Mouse (Mus musculus) urinary bladder, postnatal 14 days (tissue): ENCODE results near the gene Olfr281.
"Not testable (repeated sequence)": the region's sequence is repeated elsewhere in the genome, so short reads cannot be mapped to it uniquely, and the experiment has no call there.

Experiments used
- DNase-seq: peaks from one replicate; pipeline ENCODE4 v3.0.0; 2021; ENCODE audit warnings: low spot score

The Olfr281 gene

DNA sequence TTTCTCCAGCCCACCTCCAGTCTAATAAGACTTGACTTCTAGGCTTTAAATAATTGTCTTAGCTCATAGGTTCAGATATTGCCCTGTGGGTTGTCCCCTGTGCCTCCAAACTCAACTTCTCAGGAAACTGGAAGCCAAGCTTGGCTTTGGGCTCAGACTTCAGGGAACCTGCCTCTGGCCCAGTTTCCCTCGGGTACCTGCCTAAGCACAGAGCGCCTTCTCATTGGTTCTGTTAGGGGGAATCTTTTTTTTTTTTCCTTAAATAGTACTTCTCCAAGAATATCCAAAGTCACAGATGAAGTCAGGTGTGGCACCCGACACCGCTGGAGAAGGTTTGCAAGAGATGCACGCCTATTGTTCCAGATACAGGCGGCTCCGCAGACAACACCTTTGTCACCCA lies at the start of gene Olfr281:
Olfr281 (plus strand) TSS at position 301 of the 400 bp plus-strand sequence.
- no peak for DNase-seq

DNA sequence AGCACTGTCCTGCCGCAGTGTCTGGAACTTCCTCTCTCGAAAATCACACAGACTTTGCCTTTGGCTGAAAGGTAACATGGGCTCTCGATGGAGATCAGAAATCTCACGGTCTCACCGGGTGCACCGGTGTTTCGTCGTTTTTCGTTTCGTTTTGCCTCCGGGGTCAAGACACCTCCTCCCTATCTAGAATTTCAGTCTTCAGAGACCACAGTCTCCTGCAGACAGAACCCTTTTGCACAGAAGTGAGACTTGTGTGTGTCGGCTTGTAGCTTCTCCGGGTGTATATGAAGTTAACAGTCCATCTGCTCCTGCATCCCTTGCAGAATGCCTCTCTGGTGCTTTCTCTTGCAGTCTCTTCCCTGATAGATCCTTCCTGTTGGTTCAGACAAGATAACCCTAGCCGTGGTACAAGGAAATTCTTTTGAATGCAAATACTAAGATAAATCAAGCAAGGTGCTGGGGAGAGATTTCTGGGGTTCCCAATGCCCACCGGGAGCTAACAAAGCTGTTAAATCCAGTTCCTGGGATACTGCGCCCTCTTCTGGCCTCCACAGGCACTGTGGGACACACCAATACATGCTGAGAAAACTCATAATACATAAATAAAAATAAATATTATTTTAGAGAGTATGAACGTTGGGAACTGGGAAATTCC lies 43.9 kb upstream of the Olfr281 start:
- peak; percentile 31 for DNase-seq

DNA sequence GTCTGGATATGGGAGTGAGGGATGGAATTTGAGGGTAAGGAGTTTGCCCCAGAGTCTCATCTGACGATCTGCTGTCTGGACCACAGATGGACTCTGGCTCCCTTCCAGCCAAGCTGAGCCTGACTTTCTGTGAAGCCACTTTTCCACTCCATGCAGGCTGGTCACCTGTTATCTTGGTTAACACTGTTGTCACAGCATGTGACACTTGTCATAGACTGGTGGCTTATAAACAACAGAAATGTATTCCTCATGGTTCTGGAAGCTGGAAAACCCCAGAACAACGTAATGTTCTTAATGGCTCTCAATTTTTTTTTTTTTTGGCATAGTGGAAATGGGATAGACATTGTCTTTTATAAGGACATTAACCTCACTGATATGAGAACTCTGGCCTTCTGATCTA lies 42.8 kb upstream of the Olfr281 start:
- DNase-seq = no peak

DNA sequence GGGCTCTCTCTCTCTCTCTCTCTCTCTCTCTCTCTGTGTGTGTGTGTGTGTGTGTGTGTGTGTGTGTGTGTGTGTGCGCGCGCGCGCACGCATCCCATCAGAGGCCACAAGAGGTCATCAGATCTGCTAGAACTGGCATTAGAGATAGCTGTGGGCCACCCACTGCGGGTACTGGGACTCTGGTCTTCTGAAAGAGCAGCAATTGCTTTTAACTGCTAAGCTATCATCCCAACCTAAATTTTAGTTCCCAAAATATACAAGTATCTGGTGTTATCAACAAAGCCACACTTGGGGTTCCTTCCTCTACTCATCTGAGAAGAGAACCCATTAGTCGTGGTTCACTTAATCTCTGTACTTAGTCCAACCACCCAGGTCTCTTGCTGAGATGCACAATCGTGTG lies 42.1 kb upstream of the Olfr281 start:
- no peak for DNase-seq

DNA sequence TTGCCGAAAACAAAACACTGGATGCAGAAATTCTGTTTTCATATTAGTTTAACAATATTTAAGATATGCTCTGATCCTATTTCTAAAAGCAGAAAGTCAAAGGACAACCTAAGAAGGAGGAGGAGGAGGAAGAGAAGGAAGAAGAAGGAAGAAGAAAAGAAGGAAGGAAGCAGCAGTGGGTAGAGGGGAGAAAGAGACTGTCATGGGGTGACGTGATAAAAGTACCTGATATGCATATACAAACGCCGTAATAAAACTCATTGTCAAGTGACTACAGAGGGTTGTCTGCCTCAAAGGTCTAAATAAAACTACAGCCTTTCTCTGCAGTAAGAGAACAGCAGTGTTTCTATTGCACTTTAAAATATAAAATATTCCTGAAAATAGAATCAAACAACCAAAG lies 36.4 kb upstream of the Olfr281 start:
- DNase-seq = no peak

DNA sequence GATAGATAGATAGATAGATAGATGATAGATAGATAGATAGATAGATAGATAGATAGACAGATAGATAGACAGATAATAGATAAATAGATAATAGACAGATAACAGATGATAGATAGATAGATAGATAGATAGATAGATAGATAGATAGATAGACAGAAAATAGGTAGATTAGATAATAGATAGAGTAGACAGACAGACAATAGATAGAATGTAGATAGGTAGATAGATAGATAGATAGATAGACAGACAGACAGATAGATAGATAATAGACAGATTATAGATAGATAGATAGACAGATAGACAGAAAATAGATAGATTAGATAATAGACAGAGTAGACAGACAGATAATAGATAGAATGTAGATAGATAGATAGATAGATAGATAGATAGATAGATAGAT lies 35.6 kb upstream of the Olfr281 start:
- not testable (repeated sequence) for DNase-seq

DNA sequence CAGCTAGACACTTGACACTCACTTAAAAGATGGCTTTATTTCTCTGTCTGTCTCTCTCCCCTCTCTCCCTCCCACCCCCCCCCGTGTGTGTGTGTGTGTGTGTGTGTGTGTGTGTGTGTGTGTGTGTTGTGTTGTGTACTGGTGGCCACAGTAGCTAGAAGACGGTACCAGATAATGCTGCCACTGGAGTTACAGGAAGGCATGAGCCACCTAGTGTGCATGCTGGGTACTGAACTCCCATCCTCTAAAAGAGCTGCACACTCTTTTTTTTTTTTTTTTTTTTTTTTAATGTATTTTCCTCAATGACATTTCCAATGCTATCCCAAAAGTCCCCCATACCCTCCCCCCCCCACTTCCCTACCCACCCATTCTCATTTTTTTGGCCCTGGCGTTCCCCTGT lies 35.1 kb upstream of the Olfr281 start:
- not testable (repeated sequence) for DNase-seq

DNA sequence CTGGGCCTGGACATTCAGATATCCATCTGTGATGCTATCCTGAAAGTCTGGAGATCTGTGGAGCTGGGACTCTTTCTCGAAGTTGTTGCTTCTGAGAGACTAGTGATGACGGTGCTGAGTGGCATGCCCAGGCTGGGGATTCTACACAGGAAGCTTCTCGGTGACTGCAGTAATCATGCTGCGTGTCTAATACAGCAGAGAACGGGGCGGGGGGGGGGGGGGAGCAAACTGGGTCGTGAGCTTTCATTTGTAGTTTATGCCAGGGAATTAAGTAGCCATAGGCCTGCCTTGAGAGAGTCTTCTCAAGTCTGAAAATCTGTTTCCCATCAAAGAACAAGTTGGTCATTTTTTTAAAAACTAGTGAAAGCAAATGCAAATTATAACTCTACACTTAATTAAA lies 34.3 kb upstream of the Olfr281 start:
- DNase-seq = no peak

DNA sequence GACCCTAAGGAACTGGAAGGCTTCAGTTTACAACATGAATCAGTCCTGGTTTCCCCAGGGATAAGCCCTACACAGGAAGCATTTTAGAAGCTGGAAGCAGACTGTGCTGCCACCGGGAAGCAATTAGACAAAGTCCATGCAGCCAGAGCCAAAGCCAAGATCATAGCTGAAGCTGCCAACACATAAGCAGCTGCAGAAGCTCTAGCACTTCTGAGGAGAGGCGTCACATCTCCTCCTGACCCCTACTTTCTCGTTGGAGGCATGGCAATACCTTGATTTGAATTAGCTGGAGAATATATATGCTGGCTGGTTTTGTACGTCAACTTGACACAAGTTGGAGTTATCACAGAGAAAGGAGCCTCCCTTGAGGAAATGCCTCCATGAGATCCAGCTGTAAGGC lies 31.5 kb upstream of the Olfr281 start:
- no peak for DNase-seq

DNA sequence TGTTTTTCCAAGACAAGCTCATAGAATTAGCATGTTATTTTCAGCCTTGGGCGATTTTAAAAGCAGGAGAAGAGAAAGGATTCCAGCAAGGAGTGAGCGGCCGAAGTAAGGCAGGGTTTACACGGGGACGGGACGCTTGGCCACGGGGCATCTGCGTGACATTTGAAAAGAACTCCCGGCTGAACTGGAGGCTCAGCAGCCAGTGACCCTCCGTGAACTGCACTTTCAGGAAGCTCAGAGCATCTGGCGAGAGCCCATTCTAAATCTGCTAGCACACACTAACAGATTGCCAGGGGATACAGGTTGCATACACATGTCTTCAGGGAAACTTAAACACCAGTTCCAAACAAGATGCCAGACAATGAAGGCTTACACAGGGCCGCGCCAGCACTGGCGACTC lies 28.1 kb upstream of the Olfr281 start:
- no peak for DNase-seq

DNA sequence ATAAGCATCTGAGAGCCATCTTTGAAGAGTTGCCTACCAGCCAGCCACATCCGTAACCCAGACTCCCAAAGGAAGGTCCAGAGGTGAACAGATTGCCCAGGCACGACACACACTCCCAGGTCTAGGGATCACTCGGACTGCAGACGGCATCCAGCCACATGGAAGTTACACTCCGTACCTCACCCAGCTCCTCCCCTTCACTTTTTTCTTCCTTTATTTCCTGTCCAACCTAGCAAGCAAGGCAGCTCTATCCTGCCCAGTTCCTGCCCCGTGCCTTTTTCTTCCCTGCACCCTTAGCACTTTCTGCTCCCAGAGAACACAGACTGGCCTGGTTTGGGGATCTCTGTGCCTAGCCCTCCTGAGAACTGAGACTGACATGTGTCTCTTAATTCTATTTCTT lies 27.6 kb upstream of the Olfr281 start:
- no peak for DNase-seq

DNA sequence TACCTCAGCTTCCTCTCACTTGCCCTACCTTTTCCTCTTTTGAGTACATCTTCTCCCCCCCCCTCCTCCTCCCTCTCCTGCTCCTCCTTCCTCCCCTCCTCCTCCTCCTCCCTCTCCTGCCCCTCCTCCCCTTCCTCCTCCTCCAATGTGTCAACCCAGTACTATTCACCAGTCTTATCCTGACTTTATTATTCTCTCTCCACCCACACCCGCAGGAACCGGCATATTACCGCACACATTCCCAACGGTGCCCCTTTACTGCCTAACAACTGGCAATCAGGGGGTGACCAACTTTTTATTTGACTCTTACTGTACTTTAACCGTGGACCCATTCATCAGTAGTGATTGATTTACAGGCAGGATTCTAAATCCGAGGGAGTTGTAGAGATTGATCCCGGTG lies 27.2 kb upstream of the Olfr281 start:
- DNase-seq = no peak

DNA sequence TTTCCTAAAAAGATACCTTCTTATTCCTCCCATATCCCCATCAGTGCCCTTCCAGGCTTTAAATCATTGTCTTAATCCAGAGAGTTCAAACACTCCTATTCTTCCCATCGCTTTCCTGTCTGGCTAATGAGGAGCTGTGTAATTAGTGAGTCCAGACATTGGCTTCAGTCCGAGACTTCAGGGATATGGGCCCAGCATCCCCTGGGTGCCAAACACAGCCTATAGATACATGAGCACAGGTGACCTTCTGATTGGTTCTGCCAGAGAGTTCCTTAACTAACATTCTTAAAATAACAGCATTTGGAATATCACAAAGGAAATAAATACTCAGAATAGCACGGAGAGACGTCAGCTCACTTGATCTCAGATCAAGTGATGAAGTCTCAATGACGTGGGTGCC lies 21.5 kb upstream of the Olfr281 start, which contains the start of gene Olfr282:
Olfr282 (plus strand) TSS at position 301 of the 400 bp plus-strand sequence.
- not testable (repeated sequence) for DNase-seq

DNA sequence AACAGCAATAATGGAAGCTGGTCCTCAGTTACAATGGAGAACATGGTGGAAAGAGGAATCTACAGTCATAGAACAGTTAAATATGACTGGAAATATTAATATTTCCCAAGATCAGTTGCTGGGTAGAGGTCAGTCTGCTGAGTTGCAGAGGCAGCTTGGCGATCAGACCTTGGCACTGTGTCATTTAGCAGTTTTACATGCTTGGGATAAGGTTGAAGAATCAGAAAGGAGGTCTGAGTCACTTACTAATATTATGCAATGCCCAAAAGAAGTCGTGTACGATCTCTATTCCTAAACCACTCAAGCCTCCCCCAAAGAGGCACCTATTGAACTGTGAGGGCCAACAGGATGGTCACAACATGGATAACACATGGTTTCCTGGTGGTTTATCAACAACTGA lies 7.8 kb upstream of the Olfr281 start:
- no peak for DNase-seq

DNA sequence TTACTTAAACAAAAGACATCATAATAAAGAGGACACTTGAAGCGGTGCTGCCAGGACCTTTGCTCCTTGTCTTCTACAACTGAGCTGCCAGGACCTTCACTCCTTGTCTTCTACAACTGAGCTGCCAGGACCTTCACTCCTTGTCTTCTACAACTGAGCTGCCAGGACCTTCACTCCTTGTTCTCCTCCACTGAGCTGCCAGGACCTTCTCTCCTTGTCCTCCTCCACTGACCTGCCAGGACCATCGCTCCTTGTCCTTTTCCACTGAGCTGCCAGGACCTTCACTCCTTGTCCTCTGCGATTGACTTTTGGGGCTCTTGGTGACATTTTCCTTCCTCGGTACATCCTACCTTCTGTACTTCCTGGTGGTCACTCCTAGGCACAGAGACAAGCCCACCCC lies 3.9 kb upstream of the Olfr281 start:
- no peak for DNase-seq

DNA sequence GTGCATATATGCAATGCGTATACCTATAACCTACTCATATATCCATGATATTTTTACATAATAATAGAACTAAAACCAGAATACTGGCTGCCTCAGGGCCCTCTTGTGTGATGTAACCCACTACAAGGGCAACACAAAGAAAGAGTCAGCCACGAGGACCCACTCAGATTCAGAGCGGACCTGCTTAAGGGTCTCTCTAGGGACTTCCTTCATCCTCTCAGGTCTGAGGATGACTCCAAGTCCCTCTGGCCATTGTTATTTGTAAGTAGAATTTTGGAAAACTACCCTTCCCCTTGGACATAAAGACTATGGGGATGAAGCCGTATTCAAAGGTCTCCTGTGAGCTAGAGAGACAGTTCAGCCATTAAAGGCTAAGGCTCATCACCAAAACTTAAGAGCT lies 17.2 kb downstream of the Olfr281 start, which contains the start of gene OR5BS1P:
OR5BS1P (plus strand) TSS at position 301 of the 400 bp plus-strand sequence.
- no peak for DNase-seq

DNA sequence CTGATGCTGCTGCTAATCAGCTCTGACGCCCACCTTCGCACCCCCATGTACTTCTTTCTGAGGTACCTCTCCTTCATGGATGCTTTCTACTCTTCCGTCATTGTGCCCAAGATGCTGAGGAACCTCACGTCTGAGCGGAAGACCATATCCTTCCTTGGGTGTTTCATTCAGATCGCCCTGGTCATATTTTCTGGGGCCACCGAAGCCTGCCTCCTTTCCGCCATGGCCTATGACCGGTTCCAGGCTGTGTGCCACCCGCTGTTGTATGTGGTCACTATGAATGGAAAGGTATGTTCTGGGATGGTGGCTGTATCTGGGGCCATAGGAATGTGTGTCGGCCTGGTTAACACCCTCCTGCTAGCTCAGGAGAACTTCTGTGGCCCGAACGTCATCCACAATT lies 19.2 kb downstream of the Olfr281 start:
- no peak for DNase-seq

DNA sequence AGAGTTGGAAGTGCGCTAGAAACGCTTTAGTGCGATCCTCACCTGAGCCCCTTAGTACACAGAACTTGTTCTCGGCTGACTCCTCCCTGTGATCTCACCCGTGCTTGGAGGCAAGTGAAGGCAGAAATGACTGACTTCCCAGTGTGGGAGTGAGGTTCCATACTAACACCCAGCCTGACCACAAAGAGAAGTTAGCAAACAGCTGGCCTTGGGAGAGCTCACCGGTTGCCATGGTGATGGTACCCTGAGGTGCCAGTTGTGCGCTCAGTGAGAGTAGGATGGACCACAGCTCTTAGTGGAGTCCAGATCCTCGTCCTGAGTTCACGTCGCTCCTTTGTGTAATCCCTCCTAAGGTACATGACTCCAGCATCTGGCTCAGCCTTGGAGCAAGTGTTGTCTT lies 22.6 kb downstream of the Olfr281 start:
- DNase-seq = no peak

DNA sequence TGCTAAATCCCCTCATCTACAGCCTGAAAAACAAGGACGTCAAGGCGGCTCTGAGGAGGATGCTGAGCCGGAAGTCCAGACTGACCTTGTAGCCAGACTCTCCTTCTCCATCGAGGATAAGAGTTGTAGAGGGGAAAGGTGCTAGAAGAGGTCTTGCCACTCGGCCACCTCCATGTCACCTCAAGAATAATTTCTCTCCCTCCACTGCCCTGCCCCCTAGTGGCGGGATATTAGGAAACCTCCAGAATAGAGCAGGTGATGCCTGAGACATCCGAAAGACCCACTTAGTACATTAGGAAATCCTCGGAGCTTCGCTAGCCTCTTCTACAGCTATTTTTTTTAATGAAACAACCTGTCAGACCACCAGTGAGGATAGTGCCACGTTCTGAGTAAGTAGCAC lies 23.0 kb downstream of the Olfr281 start:
- DNase-seq = peak; percentile 40

DNA sequence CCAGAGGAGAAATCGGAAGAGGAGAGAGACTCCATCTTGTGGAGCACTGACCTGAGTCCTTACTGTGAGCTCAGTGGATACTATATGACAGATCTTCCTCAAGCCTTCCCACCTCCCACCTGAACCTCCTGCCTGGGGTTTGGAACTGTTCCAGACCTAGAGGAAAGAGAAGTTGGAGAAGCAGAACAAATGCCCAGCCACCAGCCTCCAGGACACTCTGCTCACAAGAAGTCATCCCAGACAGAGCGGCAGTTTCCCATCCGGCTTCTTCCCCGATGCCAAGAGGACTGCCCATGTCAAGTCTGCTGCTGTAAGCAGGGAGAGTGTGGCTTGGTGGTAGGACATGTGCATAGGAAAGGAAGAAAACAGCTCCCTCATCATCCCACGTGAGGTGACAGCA lies 23.9 kb downstream of the Olfr281 start:
- no peak for DNase-seq

DNA sequence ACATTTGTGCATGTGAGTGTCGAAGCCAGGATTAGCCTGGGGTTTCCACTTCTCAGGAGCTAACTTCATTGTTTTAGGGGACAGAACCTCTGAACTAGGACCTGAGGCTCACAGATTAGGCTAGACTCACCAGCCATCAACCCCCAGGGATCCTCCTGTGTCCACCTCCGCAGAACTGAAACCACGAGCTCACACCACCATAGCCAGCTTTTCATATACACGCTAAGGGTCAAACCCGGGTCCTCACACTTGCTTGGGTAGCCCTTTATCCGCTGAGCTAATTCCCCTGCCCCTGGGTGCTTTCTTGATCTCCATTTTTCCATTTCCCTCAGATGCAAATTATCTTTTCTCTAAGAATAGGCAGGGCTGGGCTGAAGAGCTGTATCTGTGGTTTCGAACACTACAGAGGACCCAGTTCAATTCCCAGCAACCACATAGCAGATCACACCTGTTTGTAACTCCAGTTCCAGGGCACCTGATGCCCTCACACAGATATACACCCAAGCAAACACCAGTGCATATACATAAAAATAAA lies 27.2 kb downstream of the Olfr281 start:
- DNase-seq = no peak

DNA sequence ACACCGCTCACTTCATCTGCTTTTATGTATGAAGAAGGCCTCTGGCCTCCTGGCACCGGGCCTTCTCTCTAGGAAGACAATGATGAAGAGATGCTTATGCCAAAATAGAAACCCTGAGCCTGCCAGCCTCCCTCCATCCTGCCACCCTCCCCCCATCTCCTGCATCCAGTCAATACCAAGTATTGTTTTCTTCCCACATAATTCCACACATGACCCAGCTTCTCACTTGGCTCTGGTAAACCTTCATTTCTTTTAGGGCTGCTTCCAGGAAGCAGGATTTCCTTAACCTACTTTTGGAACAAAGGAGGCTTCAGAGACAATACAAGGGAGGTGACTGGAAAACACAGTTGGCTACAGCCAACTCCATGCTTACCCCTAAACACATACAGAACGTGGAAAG lies 30.3 kb downstream of the Olfr281 start, which contains the start of gene Lalba:
Lalba (minus strand) TSS at position 21 of the 400 bp plus-strand sequence.
- no peak for DNase-seq

DNA sequence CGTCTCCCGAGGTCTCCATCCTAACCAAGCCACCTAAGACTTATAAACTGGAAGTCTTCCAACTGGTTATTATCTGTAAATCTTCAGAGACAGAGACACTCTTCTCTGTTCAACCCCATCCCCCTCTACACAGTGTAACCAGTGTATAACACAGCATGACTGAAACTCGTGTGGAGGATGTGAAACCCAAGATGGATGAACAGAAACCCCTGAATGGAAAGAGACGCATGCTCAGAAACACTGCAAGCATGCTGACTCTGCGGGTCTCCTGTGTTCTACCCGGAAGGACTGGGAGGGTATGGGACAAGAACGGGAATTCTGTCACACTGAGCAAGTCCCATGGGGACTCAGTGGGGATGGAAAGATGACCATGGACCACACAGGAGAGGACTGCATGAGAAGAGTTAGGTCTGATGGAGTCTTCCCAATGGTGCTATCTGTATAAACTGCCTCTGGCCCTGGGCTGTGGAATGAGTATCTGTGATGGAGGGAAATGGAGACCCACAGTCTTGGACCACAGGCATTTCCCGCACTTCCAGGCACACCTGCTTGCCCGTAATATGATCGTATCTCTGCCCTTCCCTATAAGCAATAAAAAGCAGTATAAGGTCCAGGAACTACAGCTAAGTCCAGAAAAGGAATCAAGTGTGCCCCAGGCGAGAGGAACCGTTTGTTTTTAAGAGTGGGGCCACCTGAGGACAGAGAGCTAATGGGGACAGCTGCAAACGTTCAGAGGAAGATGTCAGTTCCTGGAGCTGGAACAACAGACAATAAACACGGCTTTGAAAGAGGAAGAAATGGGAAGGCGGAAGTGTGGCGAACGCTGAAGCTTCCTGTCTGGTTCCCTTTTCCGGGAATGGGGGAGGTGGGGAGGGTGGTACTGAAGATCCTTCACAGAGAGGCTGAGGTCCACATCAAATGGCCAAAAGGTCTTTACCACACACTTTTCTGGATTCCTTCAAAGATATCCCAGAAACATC lies 31.8 kb downstream of the Olfr281 start:
- peak; percentile 20 for DNase-seq
